Mouse (Mus musculus) neural tube, embryonic 11.5 days (tissue): Measurements from ENCODE around the gene Intu. TPM values are rescaled to one million over a fixed set of nuclear protein-coding genes. Genes with fewer than 3 reads are reported as not detected.
A peak's percentile ranks its signal among the peaks of the same experiment; 100 is the strongest.

Experiments used
- ATAC-seq: fragments of 200-750 bp; cut with Nextera tagmentation; 2 replicates; pipeline ENCODE4 v1.8.0; 2017; ENCODE audit warnings: moderate number of reproducible peaks, mild to moderate bottlenecking, moderate TSS enrichment, moderate library complexity; ENCODE audit not compliant: insufficient read depth, low FRiP score, low TSS enrichment
- DNase-seq: peaks from one replicate; pipeline ENCODE4 v3.0.0-alpha.2; 2015; ENCODE audit warnings: low spot score
- H3K27ac ChIP-seq: fragments of 300-500 bp; sonication (generic); 2 replicates; pipeline ENCODE4 v1.5.1; 2014; ENCODE audit warnings: low read depth, mild to moderate bottlenecking, low read length
- H3K27me3 ChIP-seq: fragments of 300-500 bp; sonication (generic); 2 replicates; pipeline ENCODE4 v1.6.1; 2014; ENCODE audit warnings: mild to moderate bottlenecking, low read length, mixed read lengths; ENCODE audit not compliant: control insufficient read depth, insufficient read depth
- H3K36me3 ChIP-seq: fragments of 300-500 bp; sonication (generic); 2 replicates; pipeline ENCODE4 v1.6.1; 2014; ENCODE audit warnings: mild to moderate bottlenecking, low read length, moderate library complexity, mixed read lengths; ENCODE audit not compliant: control insufficient read depth, insufficient read depth
- H3K4me1 ChIP-seq: fragments of 300-500 bp; sonication (generic); 2 replicates; pipeline ENCODE4 v1.6.1; 2014; ENCODE audit warnings: low read length, mixed read lengths; ENCODE audit not compliant: control insufficient read depth, insufficient read depth
- H3K4me2 ChIP-seq: fragments of 300-500 bp; sonication (generic); 2 replicates; pipeline ENCODE4 v1.6.1; 2014; ENCODE audit warnings: low read depth, mild to moderate bottlenecking, moderate library complexity
- H3K4me3 ChIP-seq: fragments of 300-500 bp; sonication (generic); 2 replicates; pipeline ENCODE4 v1.5.1; 2014; ENCODE audit warnings: low read depth, low read length
- H3K9ac ChIP-seq: fragments of 300-500 bp; sonication (generic); 2 replicates; pipeline ENCODE4 v1.6.1; 2014; ENCODE audit warnings: mild to moderate bottlenecking, low read length
- H3K9me3 ChIP-seq: fragments of 300-500 bp; sonication (generic); 2 replicates; pipeline ENCODE4 v1.6.1; 2016; ENCODE audit warnings: low read length; ENCODE audit not compliant: control insufficient read depth
- WGBS: fragments of 180-500 bp; shearing (Covaris S2); extraction: QIAGEN DNeasy Blood & Tissue Kit; methylation state at CpG from one replicate; pipeline ENCODE4 v1.1.7; 2014; 5-methylcytosine and 5-hydroxymethylcytosine counted together
- polyA plus RNA-seq: library from polyadenylated mRNA; unstranded; fragments of >200 nt; fragmentation: Nextera tagmentation; extraction: Ambion mirVana; gene quantifications from 2 replicates; pipeline ENCODE4 v1.2.1, GENCODE M21; 2014

Gene Intu
- polyA plus RNA-seq, 1 experiment from 2014 or later: 8.1 TPM

- ATAC-seq: no peak
- no peaks in the 10 kb centered on the region for H3K36me3 ChIP-seq
- H3K27me3 ChIP-seq: no peaks in the 10 kb centered on the region
- no peaks in the 10 kb centered on the region for H3K9me3 ChIP-seq
- DNase-seq: no peak
- H3K4me1 ChIP-seq: no peaks in the 10 kb centered on the region
- no peak overlapping the region for H3K4me3 ChIP-seq
- H3K9ac ChIP-seq: no peak overlapping the region
- H3K27ac ChIP-seq: no peak overlapping the region
- WGBS: 82% methylated on average over 7 of the region's 7 CpGs
- no peak overlapping the region for H3K4me2 ChIP-seq
Observed at GRCm38 (mm10) chr3:40524841-40525240, 6.2 kb upstream of the Intu start.

DNA sequence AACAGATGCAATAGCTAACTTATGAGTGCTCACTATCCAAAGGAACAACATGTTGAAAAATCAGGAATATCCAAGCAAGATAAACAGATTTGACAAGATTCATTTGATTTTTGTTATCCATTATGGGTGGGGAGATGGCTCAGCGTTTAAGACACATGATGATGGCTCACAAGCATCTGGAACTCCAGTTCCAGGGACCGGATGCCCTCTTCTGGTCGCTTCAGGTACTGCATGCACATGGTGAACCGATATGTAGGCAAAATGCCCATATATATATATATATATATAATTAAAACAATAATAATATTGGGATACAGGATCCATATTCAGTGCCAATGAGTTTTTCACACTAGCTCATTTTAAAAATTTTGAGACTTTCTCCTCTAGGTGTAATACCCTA is 5.7 kb upstream of the Intu start:
- Histone ChIP-seq H3K4me2 (no peak overlapping the region), H3K27ac (no peak overlapping the region), H3K36me3 (no peaks in the 10 kb centered on the region), H3K4me1 (no peaks in the 10 kb centered on the region), H3K27me3 (no peaks in the 10 kb centered on the region), H3K9ac (no peak overlapping the region), H3K4me3 (no peak overlapping the region), H3K9me3 (no peaks in the 10 kb centered on the region)
- WGBS: 23% methylated on average over 4 of the region's 4 CpGs
- peak; percentile 21; the same call in 1 of the 2 replicates for ATAC-seq
- peak; percentile 68 for DNase-seq

GRCm38 (mm10) chr3:40526095-40526494 is 5.0 kb upstream of the Intu start:
- Histone ChIP-seq H3K27ac (no peak overlapping the region), H3K9ac (no peak overlapping the region), H3K36me3 (no peaks in the 10 kb centered on the region), H3K4me1 (no peaks in the 10 kb centered on the region), H3K4me3 (no peak overlapping the region), H3K4me2 (no peak overlapping the region), H3K9me3 (no peaks in the 10 kb centered on the region), H3K27me3 (no peaks in the 10 kb centered on the region)
- 89% methylated on average over 3 of the region's 3 CpGs for WGBS
- ATAC-seq: no peak
- no peak for DNase-seq

- Histone ChIP-seq H3K9me3 (no peaks in the 10 kb centered on the region), H3K4me1 (peaks cover 3% of the 10 kb centered on the region; the same call in 1 of the 2 replicates), H3K36me3 (no peaks in the 10 kb centered on the region), H3K27me3 (peaks cover 6% of the 10 kb centered on the region), H3K4me2 (no peak overlapping the region), H3K4me3 (no peak overlapping the region), H3K27ac (no peak overlapping the region), H3K9ac (no peak overlapping the region)
- no peak for DNase-seq
- ATAC-seq: no peak
- 48% methylated on average over 10 of the region's 10 CpGs for WGBS
Observed at GRCm38 (mm10) chr3:40527218-40527617, 3.9 kb upstream of the Intu start.

DNA sequence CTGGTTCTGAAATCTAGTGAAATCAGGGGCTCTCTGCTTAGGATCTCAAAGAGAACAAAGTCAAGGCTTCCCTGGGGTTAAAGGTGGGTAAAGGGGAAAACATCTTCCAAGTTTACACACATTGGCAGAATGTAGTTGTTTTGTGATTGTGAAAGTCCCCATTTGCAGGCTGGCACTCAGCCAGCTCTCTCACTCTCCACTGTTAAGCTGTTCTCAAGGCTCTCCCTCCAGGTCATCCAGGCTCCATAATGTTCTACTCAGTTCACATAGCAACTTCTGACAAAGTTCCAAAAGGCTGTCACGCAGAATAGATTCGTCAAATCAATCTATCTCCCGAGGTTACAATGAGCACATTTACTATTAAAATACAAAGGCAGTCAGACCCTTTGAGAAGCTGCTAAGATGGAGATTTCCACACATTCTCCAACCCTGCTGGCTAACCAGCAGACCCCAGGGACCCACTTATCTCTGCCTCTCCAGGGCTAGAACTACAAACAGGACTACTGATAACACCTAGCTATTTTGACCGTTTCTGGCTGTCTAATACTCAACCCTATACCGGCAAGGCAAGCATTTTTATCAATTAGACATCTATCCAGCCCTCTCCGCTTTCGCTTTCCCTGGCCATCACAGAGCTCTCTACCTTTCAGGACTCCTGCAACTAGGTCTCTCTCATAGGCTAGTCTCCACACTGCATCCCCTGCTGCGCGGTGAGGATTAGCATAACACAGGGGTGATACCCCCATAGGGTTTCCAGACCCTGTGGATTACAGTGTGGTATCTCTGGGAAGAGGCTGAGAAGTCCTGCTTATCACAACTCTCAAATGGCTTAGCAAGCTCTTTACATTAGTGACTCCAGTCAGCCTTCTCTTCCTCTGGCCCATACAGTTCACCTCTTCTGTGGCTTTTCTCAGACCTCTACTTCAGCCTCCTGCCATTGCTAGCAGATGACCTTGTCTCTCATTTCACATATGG is 2.8 kb upstream of the Intu start:
- DNase-seq (no peak), ATAC-seq (no peak)
- no peak overlapping the region for H3K27ac ChIP-seq
- H3K4me2 ChIP-seq: no peak overlapping the region
- H3K36me3 ChIP-seq: no peaks in the 10 kb centered on the region
- H3K9me3 ChIP-seq: no peaks in the 10 kb centered on the region
- no peak overlapping the region for H3K9ac ChIP-seq
- H3K4me1 ChIP-seq: peaks cover 7% of the 10 kb centered on the region; the same call in 1 of the 2 replicates
- peaks cover 15% of the 10 kb centered on the region for H3K27me3 ChIP-seq
- H3K4me3 ChIP-seq: no peak overlapping the region
- WGBS: 28% methylated on average over 9 of the region's 9 CpGs

- DNase-seq (no peak), ATAC-seq (no peak)
- Histone ChIP-seq H3K27ac (no peak overlapping the region), H3K27me3 (peaks cover 15% of the 10 kb centered on the region), H3K4me3 (no peak overlapping the region), H3K36me3 (no peaks in the 10 kb centered on the region), H3K4me1 (peaks cover 7% of the 10 kb centered on the region; the same call in 1 of the 2 replicates), H3K9me3 (no peaks in the 10 kb centered on the region), H3K9ac (no peak overlapping the region), H3K4me2 (no peak overlapping the region)
- 75% methylated on average over 6 of the region's 6 CpGs for WGBS
Observed at GRCm38 (mm10) chr3:40528958-40529357, 2.1 kb upstream of the Intu start.

- H3K4me2 ChIP-seq: peak overlapping the region; percentile 99
- no peak overlapping the region for H3K27ac ChIP-seq
- H3K4me1 ChIP-seq: peaks cover 7% of the 10 kb centered on the region; the same call in 1 of the 2 replicates
- H3K9ac ChIP-seq: no peak overlapping the region
- H3K27me3 ChIP-seq: peaks cover 15% of the 10 kb centered on the region
- no peaks in the 10 kb centered on the region for H3K36me3 ChIP-seq
- no peaks in the 10 kb centered on the region for H3K9me3 ChIP-seq
- DNase-seq (no peak), ATAC-seq (peak; percentile 21; the same call in 1 of the 2 replicates)
- WGBS: 22% methylated on average over 7 of the region's 7 CpGs
- H3K4me3 ChIP-seq: no peak overlapping the region
Observed at GRCm38 (mm10) chr3:40530845-40531244, 241 bp upstream of the Intu start.

- Histone ChIP-seq H3K4me2 (peak overlapping the region; percentile 99), H3K9ac (no peak overlapping the region), H3K36me3 (no peaks in the 10 kb centered on the region), H3K4me1 (peaks cover 7% of the 10 kb centered on the region; the same call in 1 of the 2 replicates), H3K4me3 (peak overlapping the region; percentile 50), H3K27me3 (peaks cover 15% of the 10 kb centered on the region), H3K9me3 (no peaks in the 10 kb centered on the region), H3K27ac (no peak overlapping the region)
- ATAC-seq (no peak), DNase-seq (no peak)
- 6% methylated on average over 11 of the region's 11 CpGs for WGBS
Observed at GRCm38 (mm10) chr3:40532256-40532655, 1.2 kb downstream of the Intu start.

GRCm38 (mm10) chr3:40534141-40534540 is 3.1 kb downstream of the Intu start:
- ATAC-seq: no peak
- no peak overlapping the region for H3K27ac ChIP-seq
- H3K4me3 ChIP-seq: no peak overlapping the region
- peaks cover 15% of the 10 kb centered on the region for H3K27me3 ChIP-seq
- H3K9me3 ChIP-seq: no peaks in the 10 kb centered on the region
- no peak for DNase-seq
- H3K9ac ChIP-seq: no peak overlapping the region
- H3K36me3 ChIP-seq: no peaks in the 10 kb centered on the region
- peaks cover 7% of the 10 kb centered on the region; the same call in 1 of the 2 replicates for H3K4me1 ChIP-seq
- WGBS: 79% methylated on average over 4 of the region's 4 CpGs
- H3K4me2 ChIP-seq: no peak overlapping the region
